Mouse (Mus musculus) bone marrow, adult 2 months (tissue): ENCODE measurements at regions not wholly inside any gene's neighbourhood (a gene's known extent, or its start where the extent isn't known, plus 50 kb on each side); places are given as distances from the start of the nearest gene placed in this dataset.

ENCODE experiments used
- H3K27ac ChIP-seq: fragments of 200-500 bp; 2 replicates; pipeline ENCODE4 v1.5.1; 2012; ENCODE audit warnings: low read depth, mild to moderate bottlenecking, control low read depth, inconsistent platforms, low read length; ENCODE audit not compliant: control insufficient read depth, poor library complexity, insufficient read depth
- H3K4me1 ChIP-seq: fragments of 200-500 bp; 2 replicates; pipeline ENCODE4 v1.6.1; 2011; ENCODE audit warnings: low read length; ENCODE audit not compliant: control insufficient read depth, insufficient read depth
- H3K4me3 ChIP-seq: fragments of 200-500 bp; replicated peaks from 2 replicates; pipeline ENCODE3; 2011; ENCODE audit warnings: mild to moderate bottlenecking, low read depth, low read length, control low read depth; ENCODE audit not compliant: control insufficient read depth
- CTCF ChIP-seq: fragments of 200-500 bp; IDR thresholded peaks from 2 replicates; pipeline ENCODE4 v1.5.1; 2011; ENCODE audit warnings: low read length, control low read depth; ENCODE audit not compliant: control insufficient read depth, insufficient read depth
- POLR2A ChIP-seq: fragments of 200-500 bp; IDR thresholded peaks from 2 replicates; pipeline ENCODE4 v1.6.1; 2011; ENCODE audit warnings: low read depth, mild to moderate bottlenecking, control low read depth, low read length, borderline replicate concordance; ENCODE audit not compliant: control insufficient read depth
- WGBS: fragments of 180-500 bp; shearing (Covaris S2); methylation state at CpG from one replicate; pipeline ENCODE4 v1.1.7; 2018; 5-methylcytosine and 5-hydroxymethylcytosine counted together

DNA sequence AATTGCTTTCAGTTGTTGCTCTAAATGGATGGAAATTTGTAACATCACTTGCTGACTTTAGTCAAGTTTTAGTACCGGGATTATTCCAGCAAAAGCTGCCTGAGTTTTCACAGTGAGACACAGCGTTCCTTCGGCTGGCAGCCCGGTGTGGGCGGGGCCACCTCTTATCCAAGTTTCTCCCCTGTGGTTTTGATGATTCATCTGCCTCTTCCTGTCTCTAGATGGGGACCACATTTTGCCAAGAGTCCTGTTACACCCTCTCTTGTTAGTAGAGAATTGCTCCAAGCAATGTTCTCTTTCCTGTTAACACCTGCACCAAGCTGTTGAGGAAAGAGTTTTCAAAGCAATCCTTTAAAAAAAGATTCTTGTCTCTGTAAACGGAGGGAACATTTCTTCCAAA lies 254.2 kb upstream of the Gm5148 start:
- no peaks in the 10 kb centered on the region for H3K4me1 ChIP-seq
- H3K27ac ChIP-seq = no peak overlapping the region
- 3% methylated on average over 6 of the region's 6 CpGs for WGBS
- H3K4me3 ChIP-seq = no peak overlapping the region
- no peak for TF ChIP-seq POLR2A
- no peak for TF ChIP-seq CTCF

GRCm38 (mm10) chr3:37977453-37977852 lies 253.2 kb upstream of the Gm5148 start:
- Histone ChIP-seq H3K4me3 (no peak overlapping the region), H3K4me1 (no peaks in the 10 kb centered on the region), H3K27ac (no peak overlapping the region)
- no peak for TF ChIP-seq CTCF
- TF ChIP-seq POLR2A = no peak
- 57% methylated on average over 3 of the region's 3 CpGs for WGBS

- 40% methylated on average over 13 of the region's 13 CpGs for whole genome bisulfite sequencing
- Histone ChIP-seq H3K27ac (no peak overlapping the region), H3K4me1 (no peaks in the 10 kb centered on the region), H3K4me3 (no peak overlapping the region)
- TF ChIP-seq CTCF = no peak
- no peak for TF ChIP-seq POLR2A
These were observed 252.3 kb upstream of the Gm5148 start for GRCm38 (mm10) chr3:37976566-37976965.

- H3K4me1 ChIP-seq = no peaks in the 10 kb centered on the region
- TF ChIP-seq POLR2A = no peak
- no peak for TF ChIP-seq CTCF
- no peak overlapping the region for H3K4me3 ChIP-seq
- WGBS = 10% methylated on average over 11 of the region's 11 CpGs
- no peak overlapping the region for H3K27ac ChIP-seq
These were observed 251.0 kb upstream of the Gm5148 start for GRCm38 (mm10) chr3:37975194-37975756.

GRCm38 (mm10) chr3:37972931-37973330 lies 248.6 kb upstream of the Gm5148 start:
- H3K27ac ChIP-seq = no peak overlapping the region
- TF ChIP-seq CTCF (no peak), POLR2A (no peak)
- 62% methylated on average over 3 of the region's 3 CpGs for WGBS
- no peak overlapping the region for H3K4me3 ChIP-seq
- no peaks in the 10 kb centered on the region for H3K4me1 ChIP-seq

- Histone ChIP-seq H3K27ac (no peak overlapping the region), H3K4me3 (no peak overlapping the region), H3K4me1 (no peaks in the 10 kb centered on the region)
- WGBS = 72% methylated on average over 2 of the region's 2 CpGs
- TF ChIP-seq CTCF = no peak
- no peak for TF ChIP-seq POLR2A
These were observed 246.9 kb upstream of the Gm5148 start for GRCm38 (mm10) chr3:37971240-37971639.

DNA sequence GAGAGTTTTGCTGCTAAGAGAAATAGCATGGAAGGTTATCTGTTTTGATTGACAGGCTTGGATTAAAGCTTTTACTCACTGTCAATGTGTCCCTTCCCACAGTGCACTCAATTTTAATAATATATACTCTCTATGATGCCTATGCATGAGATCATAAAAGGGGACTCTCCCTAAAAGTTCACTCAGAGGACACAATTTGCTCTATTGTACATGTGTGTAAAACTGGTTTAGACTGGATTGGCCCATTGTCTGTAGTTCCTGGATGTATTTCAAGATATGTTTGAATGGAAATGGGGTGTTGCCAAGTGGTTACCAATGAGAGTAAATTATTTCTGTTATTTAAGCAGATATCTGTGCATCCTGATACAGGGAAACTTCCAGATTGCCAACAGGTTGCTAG lies 244.4 kb upstream of the Gm5148 start:
- TF ChIP-seq CTCF (no peak), POLR2A (no peak)
- no peaks in the 10 kb centered on the region for H3K4me1 ChIP-seq
- H3K27ac ChIP-seq = no peak overlapping the region
- H3K4me3 ChIP-seq = no peak overlapping the region

- Histone ChIP-seq H3K4me1 (no peaks in the 10 kb centered on the region), H3K4me3 (no peak overlapping the region), H3K27ac (no peak overlapping the region)
- TF ChIP-seq POLR2A (no peak), CTCF (no peak)
- WGBS = 64% methylated on average over 4 of the region's 4 CpGs
These were observed 240.9 kb upstream of the Gm5148 start for GRCm38 (mm10) chr3:37965221-37965620.

GRCm38 (mm10) chr3:37964083-37964482 lies 239.8 kb upstream of the Gm5148 start:
- 81% methylated on average over 5 of the region's 5 CpGs for WGBS

More at GRCm38 (mm10) chr3:37964083-37964482, 239.8 kb upstream of the Gm5148 start:
- no peak overlapping the region for H3K27ac ChIP-seq
- H3K4me3 ChIP-seq = no peak overlapping the region
- TF ChIP-seq POLR2A (no peak), CTCF (no peak)
- H3K4me1 ChIP-seq = no peaks in the 10 kb centered on the region
